Mouse (Mus musculus): ENCODE results near the gene 4921524J17Rik. TPM values are rescaled to one million over a fixed set of nuclear protein-coding genes. Genes with fewer than 3 reads are reported as not detected.

4921524J17Rik gene
- total RNA-seq (2014; fragmentation: Nextera tagmentation) (31.5 and 35.1 TPM in 2 replicates), total RNA-seq (2017) (24.8 and 40.8 TPM in 2 replicates), polyA plus RNA-seq (2012) (27.1 and 28.5 TPM in 2 replicates)

DNA sequence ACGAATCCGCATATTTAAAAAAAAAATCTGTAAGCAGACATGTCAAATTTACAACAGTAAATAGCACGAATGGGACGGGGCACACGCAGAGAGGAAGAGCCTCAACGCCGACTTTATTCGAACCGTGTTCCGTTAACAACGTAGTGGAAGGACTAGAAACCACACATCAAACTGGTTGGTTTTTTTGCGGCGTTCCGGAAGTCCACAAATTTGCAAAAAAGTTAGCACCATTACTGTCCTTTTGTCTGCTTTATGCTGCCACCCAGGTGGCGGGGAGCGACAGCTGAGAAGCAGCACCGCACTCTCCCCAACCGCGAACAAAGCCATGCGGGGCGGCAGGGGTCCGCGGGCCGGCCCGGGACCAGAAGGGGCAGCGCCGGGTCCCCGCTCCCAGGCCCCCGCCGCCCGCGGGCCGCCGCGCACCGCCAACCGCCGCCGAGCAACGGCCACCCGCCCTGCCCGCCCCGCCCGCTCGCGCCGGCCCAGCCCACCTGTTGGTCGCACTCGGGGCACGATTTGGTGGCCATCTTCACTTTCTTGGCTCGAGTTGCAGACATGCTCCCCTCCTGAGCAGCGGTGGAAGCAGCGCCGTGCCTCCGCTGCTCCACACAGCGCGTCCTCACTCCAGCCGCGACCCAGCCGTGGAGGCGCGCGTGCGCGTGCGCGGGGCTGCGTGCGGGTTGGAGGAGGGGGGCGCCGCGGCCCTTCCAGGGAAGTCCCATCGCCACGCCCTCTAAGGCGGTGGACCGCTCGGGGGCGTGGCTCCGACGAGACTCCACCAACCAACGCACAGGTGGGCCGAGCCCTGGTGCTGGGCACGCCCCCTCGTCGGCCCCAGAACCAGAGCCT is at the start of gene 4921524J17Rik:
4921524J17Rik (minus strand) TSS at position 666 of the 849 bp plus-strand sequence.
- ATAC-seq (ENCODE audit: extremely low read depth, insufficient number of reproducible peaks, low FRiP score, poor library complexity, severe bottlenecking) (peak; percentile 96), DNase-seq (ENCODE audit: low spot score) (peak; percentile 88)
- H3K27me3 ChIP-seq (ENCODE audit: insufficient read depth, low read length): no peaks in the 10 kb centered on the region
- peaks cover 36% of the 10 kb centered on the region for H3K4me1 ChIP-seq (ENCODE audit: insufficient read depth, low read depth, low read length)
- TF ChIP-seq GATA1 (IDR thresholded peaks at IDR 0.05; ENCODE audit: borderline replicate concordance, low read length) (no peak), GATA2 (IDR thresholded peaks at IDR 0.05; ENCODE audit: borderline replicate concordance, low read depth, low read length) (no peak), CTCF (IDR thresholded peaks at IDR 0.05; ENCODE audit: low read depth, low read length) (no peak), TAL1 (conservative IDR thresholded peaks at IDR 0.05; ENCODE audit: low read depth, low read length) (no peak), POLR2AphosphoS5 (IDR thresholded peaks at IDR 0.05; ENCODE audit: insufficient replicate concordance, low read depth, low read length) (no peak)
- peaks cover 8% of the 10 kb centered on the region; the same call in 1 of the 2 replicates for H3K9me3 ChIP-seq (replicated peaks)
- peak within 1 kb of the TSS; percentile 91 for H3K4me3 ChIP-seq (ENCODE audit: low read depth, low read length)
- peaks cover 4% of the 10 kb centered on the region for H3K36me3 ChIP-seq (replicated peaks)

DNA sequence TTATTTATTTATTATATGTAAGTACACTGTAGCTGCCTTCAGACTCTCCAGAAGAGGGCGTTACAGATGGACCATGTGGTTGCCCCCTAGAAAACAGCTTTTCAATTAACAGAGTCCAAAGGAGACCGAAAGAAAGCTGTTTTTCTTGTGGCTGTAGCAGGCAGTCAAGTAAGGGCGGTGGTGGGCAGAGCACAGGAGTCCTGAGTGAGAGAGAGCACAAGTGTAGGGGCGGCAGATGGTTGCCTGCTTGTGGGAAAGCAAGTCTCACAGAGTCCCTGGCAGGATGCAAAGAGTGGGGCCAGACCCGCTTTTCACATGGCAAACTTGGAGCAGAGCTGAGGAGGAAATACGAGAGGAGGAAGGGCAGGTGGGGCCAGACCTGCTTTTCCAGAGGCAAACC is 49.8 kb upstream of the 4921524J17Rik start:
- DNase-seq (ENCODE audit: low spot score) (no peak), ATAC-seq (ENCODE audit: extremely low read depth, insufficient number of reproducible peaks, low FRiP score, poor library complexity, severe bottlenecking) (no peak)
- TF ChIP-seq GATA2 (IDR thresholded peaks at IDR 0.05; ENCODE audit: borderline replicate concordance, low read depth, low read length): no peak
- TF ChIP-seq GATA1 (IDR thresholded peaks at IDR 0.05; ENCODE audit: borderline replicate concordance, low read length): no peak
- TF ChIP-seq CTCF (IDR thresholded peaks at IDR 0.05; ENCODE audit: low read depth, low read length): no peak
- TF ChIP-seq POLR2AphosphoS5 (IDR thresholded peaks at IDR 0.05; ENCODE audit: insufficient replicate concordance, low read depth, low read length): no peak
- TF ChIP-seq TAL1 (conservative IDR thresholded peaks at IDR 0.05; ENCODE audit: low read depth, low read length): no peak
- Histone ChIP-seq H3K27me3 (ENCODE audit: insufficient read depth, low read length) (peaks cover 13% of the 10 kb centered on the region), H3K4me1 (ENCODE audit: insufficient read depth, low read depth, low read length) (peaks cover 3% of the 10 kb centered on the region; the same call in 1 of the 2 replicates), H3K4me3 (ENCODE audit: low read depth, low read length) (no peak overlapping the region), H3K9me3 (replicated peaks) (no peaks in the 10 kb centered on the region), H3K36me3 (replicated peaks) (no peaks in the 10 kb centered on the region)

DNA sequence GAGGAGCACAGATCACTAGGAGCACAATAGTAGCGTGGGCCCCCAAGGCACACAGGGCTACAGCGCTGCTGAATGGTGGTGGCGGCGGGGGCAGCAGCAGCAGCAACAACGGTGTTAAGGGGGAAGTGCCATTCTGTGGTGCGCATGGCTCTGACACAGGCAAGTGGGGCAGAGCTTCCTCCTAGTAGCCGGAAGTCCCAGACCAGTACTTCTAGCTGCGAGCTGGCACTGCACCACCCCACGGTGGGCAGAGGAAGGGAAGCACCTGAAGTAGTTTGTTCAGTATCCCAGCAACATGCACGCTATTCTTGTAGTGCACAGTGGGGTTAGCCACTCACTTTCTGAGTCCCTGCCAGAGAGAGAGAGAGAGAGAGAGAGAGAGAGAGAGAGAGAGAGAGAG is 49.3 kb upstream of the 4921524J17Rik start:
- DNase-seq (ENCODE audit: low spot score): no peak
- no peaks in the 10 kb centered on the region for H3K9me3 ChIP-seq (replicated peaks)
- no peak for ATAC-seq (ENCODE audit: extremely low read depth, insufficient number of reproducible peaks, low FRiP score, poor library complexity, severe bottlenecking)
- no peak overlapping the region for H3K4me3 ChIP-seq (ENCODE audit: low read depth, low read length)
- peaks cover 3% of the 10 kb centered on the region; the same call in 1 of the 2 replicates for H3K4me1 ChIP-seq (ENCODE audit: insufficient read depth, low read depth, low read length)
- no peaks in the 10 kb centered on the region for H3K36me3 ChIP-seq (replicated peaks)
- peaks cover 11% of the 10 kb centered on the region for H3K27me3 ChIP-seq (ENCODE audit: insufficient read depth, low read length)
- TF ChIP-seq POLR2AphosphoS5 (IDR thresholded peaks at IDR 0.05; ENCODE audit: insufficient replicate concordance, low read depth, low read length): no peak
- TF ChIP-seq GATA2 (IDR thresholded peaks at IDR 0.05; ENCODE audit: borderline replicate concordance, low read depth, low read length): no peak
- no peak for TF ChIP-seq GATA1 (IDR thresholded peaks at IDR 0.05; ENCODE audit: borderline replicate concordance, low read length)
- TF ChIP-seq TAL1 (conservative IDR thresholded peaks at IDR 0.05; ENCODE audit: low read depth, low read length): no peak
- no peak for TF ChIP-seq CTCF (IDR thresholded peaks at IDR 0.05; ENCODE audit: low read depth, low read length)

DNA sequence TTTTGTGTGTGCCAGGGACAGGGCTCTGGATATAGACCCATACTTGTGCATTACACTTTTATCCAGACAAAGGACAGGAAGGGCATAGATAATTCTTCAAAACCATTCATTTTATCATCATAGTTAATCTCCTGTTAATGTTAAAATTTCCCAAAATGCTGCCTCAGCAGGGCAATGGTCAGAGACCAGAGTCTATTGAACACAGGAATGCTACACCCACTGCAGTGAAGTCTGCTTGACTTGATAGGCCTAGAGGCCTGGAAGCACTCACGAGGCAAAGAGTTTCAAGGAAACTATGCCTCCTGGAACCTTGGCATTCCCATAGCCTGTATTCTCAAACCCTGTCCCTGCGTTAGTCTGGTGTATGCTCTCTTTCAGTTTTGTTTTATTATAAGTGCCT is 47.1 kb upstream of the 4921524J17Rik start:
- no peak for TF ChIP-seq TAL1 (conservative IDR thresholded peaks at IDR 0.05; ENCODE audit: low read depth, low read length)
- TF ChIP-seq GATA1 (IDR thresholded peaks at IDR 0.05; ENCODE audit: borderline replicate concordance, low read length): no peak
- TF ChIP-seq POLR2AphosphoS5 (IDR thresholded peaks at IDR 0.05; ENCODE audit: insufficient replicate concordance, low read depth, low read length): no peak
- no peak for TF ChIP-seq CTCF (IDR thresholded peaks at IDR 0.05; ENCODE audit: low read depth, low read length)
- no peak for TF ChIP-seq GATA2 (IDR thresholded peaks at IDR 0.05; ENCODE audit: borderline replicate concordance, low read depth, low read length)
- Histone ChIP-seq H3K4me3 (ENCODE audit: low read depth, low read length) (no peak overlapping the region), H3K36me3 (replicated peaks) (no peaks in the 10 kb centered on the region), H3K4me1 (ENCODE audit: insufficient read depth, low read depth, low read length) (peaks cover 3% of the 10 kb centered on the region; the same call in 1 of the 2 replicates), H3K27me3 (ENCODE audit: insufficient read depth, low read length) (peaks cover 11% of the 10 kb centered on the region), H3K9me3 (replicated peaks) (no peaks in the 10 kb centered on the region)
- DNase-seq (ENCODE audit: low spot score) (no peak), ATAC-seq (ENCODE audit: extremely low read depth, insufficient number of reproducible peaks, low FRiP score, poor library complexity, severe bottlenecking) (no peak)

DNA sequence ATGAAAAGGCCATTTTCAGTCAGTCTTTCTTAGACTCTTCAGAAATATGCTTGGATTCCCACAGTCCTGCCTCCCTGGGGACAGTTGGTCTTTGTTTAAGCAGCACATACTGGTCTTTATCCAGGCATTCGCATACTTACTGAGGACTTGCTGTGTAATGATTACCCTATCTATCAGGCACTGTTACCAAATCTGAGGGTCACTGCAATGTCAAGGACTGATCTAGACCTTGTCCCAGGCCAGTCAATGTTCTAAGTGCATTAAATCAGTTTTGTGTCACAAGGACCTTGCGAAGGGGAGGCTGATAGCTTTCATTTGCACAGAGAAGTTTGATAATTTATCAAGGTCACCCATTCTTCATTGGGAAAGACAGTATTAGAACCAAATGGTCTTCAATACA is 45.8 kb upstream of the 4921524J17Rik start:
- no peak for ATAC-seq (ENCODE audit: extremely low read depth, insufficient number of reproducible peaks, low FRiP score, poor library complexity, severe bottlenecking)
- Histone ChIP-seq H3K4me3 (ENCODE audit: low read depth, low read length) (no peak overlapping the region), H3K36me3 (replicated peaks) (no peaks in the 10 kb centered on the region), H3K9me3 (replicated peaks) (no peaks in the 10 kb centered on the region), H3K4me1 (ENCODE audit: insufficient read depth, low read depth, low read length) (peaks cover 6% of the 10 kb centered on the region; the same call in 1 of the 2 replicates), H3K27me3 (ENCODE audit: insufficient read depth, low read length) (peaks cover 15% of the 10 kb centered on the region)
- TF ChIP-seq POLR2AphosphoS5 (IDR thresholded peaks at IDR 0.05; ENCODE audit: insufficient replicate concordance, low read depth, low read length): no peak
- TF ChIP-seq CTCF (IDR thresholded peaks at IDR 0.05; ENCODE audit: low read depth, low read length): no peak
- no peak for TF ChIP-seq TAL1 (conservative IDR thresholded peaks at IDR 0.05; ENCODE audit: low read depth, low read length)
- TF ChIP-seq GATA1 (IDR thresholded peaks at IDR 0.05; ENCODE audit: borderline replicate concordance, low read length): no peak
- no peak for TF ChIP-seq GATA2 (IDR thresholded peaks at IDR 0.05; ENCODE audit: borderline replicate concordance, low read depth, low read length)
- DNase-seq (ENCODE audit: low spot score): no peak

DNA sequence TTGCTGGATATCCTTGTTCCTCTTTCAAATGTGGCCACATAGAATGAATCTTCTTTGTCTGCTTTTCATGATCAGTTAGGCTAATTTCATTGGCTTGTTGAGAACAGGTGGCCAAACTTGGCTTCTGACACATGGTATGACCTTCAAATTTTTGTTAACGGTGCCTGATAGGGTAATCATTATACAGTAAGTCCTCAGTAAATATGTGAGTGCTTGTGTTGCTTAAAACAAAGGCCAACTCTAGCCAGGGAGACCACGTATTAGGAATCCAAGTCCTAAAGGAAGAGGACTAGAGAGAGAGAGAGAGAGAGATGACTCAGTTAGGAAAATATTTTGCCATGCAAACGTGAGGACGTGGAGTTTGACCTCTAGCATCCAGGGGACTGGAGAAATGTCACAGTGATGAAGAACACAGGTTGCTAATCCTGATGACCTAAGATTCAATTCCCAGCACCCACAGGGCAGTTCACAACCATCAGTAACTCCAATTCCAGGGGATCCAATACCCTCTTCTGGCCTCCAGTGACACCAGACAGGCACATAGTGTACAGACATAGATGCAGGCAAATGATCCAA is 44.4 kb upstream of the 4921524J17Rik start:
- peaks cover 18% of the 10 kb centered on the region for H3K27me3 ChIP-seq (ENCODE audit: insufficient read depth, low read length)
- TF ChIP-seq TAL1 (conservative IDR thresholded peaks at IDR 0.05; ENCODE audit: low read depth, low read length) (no peak), GATA1 (IDR thresholded peaks at IDR 0.05; ENCODE audit: borderline replicate concordance, low read length) (no peak), POLR2AphosphoS5 (IDR thresholded peaks at IDR 0.05; ENCODE audit: insufficient replicate concordance, low read depth, low read length) (no peak), GATA2 (IDR thresholded peaks at IDR 0.05; ENCODE audit: borderline replicate concordance, low read depth, low read length) (no peak), CTCF (IDR thresholded peaks at IDR 0.05; ENCODE audit: low read depth, low read length) (no peak)
- H3K4me3 ChIP-seq (ENCODE audit: low read depth, low read length): no peak overlapping the region
- H3K9me3 ChIP-seq (replicated peaks): no peaks in the 10 kb centered on the region
- H3K36me3 ChIP-seq (replicated peaks): no peaks in the 10 kb centered on the region
- DNase-seq (ENCODE audit: low spot score) (no peak), ATAC-seq (ENCODE audit: extremely low read depth, insufficient number of reproducible peaks, low FRiP score, poor library complexity, severe bottlenecking) (no peak)
- peaks cover 6% of the 10 kb centered on the region; the same call in 1 of the 2 replicates for H3K4me1 ChIP-seq (ENCODE audit: insufficient read depth, low read depth, low read length)
